Mouse (Mus musculus): ENCODE measurements at regions not wholly inside any gene's neighbourhood (a gene's known extent, or its start where the extent isn't known, plus 50 kb on each side); places are given as distances from the start of the nearest gene placed in this dataset.
"Not testable (repeated sequence)": the region's sequence is repeated elsewhere in the genome, so short reads cannot be mapped to it uniquely, and the experiment has no call there.

- no peak for DNase-seq
- intact Hi-C loops (cut with DNase I; ENCODE audit: low total_unique reads) = no loop called here
These were observed 382.5 kb downstream of the Arl6ip6 start for GRCm38 (mm10) chr2:53574007-53574406.

GRCm38 (mm10) chr2:53605829-53606228 lies 414.3 kb downstream of the Arl6ip6 start:
- no peak for DNase-seq
- intact Hi-C loops (cut with DNase I; ENCODE audit: low total_unique reads) = no loop called here

GRCm38 (mm10) chr2:53619681-53620080 lies 428.2 kb downstream of the Arl6ip6 start:
- intact Hi-C loops (cut with DNase I; ENCODE audit: low total_unique reads) = no loop called here

GRCm38 (mm10) chr2:53632816-53633474 lies 441.4 kb downstream of the Arl6ip6 start:
- DNase-seq; intact Hi-C loops (cut with DNase I; ENCODE audit: low total_unique reads): not testable (repeated sequence)

More at GRCm38 (mm10) chr2:53619681-53620080, 428.2 kb downstream of the Arl6ip6 start:
- DNase-seq = no peak

GRCm38 (mm10) chr2:53668599-53669372 lies 416.6 kb downstream of the Rprm start:
- intact Hi-C loops (cut with DNase I; ENCODE audit: low total_unique reads) = no loop called here
- no peak for DNase-seq

- intact Hi-C loops (cut with DNase I; ENCODE audit: low total_unique reads) = no loop called here
- DNase-seq = no peak
These were observed 404.9 kb downstream of the Rprm start for GRCm38 (mm10) chr2:53680350-53681011.

- intact Hi-C loops (cut with DNase I; ENCODE audit: low total_unique reads) = no loop called here
- DNase-seq = no peak
These were observed 402.8 kb downstream of the Rprm start for GRCm38 (mm10) chr2:53682599-53682998.

GRCm38 (mm10) chr2:53687281-53687680 lies 398.1 kb downstream of the Rprm start:
- no peak for DNase-seq
- intact Hi-C loops (cut with DNase I; ENCODE audit: low total_unique reads) = no loop called here

GRCm38 (mm10) chr2:53689223-53689880 lies 396.0 kb downstream of the Rprm start:
- intact Hi-C loops (cut with DNase I; ENCODE audit: low total_unique reads) = no loop called here
- no peak for DNase-seq

- no peak for DNase-seq
- intact Hi-C loops (cut with DNase I; ENCODE audit: low total_unique reads) = no loop called here
These were observed 393.7 kb downstream of the Rprm start for GRCm38 (mm10) chr2:53691580-53692118.

GRCm38 (mm10) chr2:53711213-53711612 lies 374.1 kb downstream of the Rprm start:
- intact Hi-C loops (cut with DNase I; ENCODE audit: low total_unique reads) = no loop called here
- DNase-seq = peak; percentile 6

GRCm38 (mm10) chr2:53713106-53713640 lies 372.2 kb downstream of the Rprm start:
- DNase-seq = no peak
- intact Hi-C loops (cut with DNase I; ENCODE audit: low total_unique reads) = no loop called here

- intact Hi-C loops (cut with DNase I; ENCODE audit: low total_unique reads) = no loop called here
- no peak for DNase-seq
These were observed 370.3 kb downstream of the Rprm start for GRCm38 (mm10) chr2:53715017-53715416.

GRCm38 (mm10) chr2:53723231-53723630 lies 362.1 kb downstream of the Rprm start:
- intact Hi-C loops (cut with DNase I; ENCODE audit: low total_unique reads) = no loop called here
- DNase-seq = no peak

- DNase-seq = no peak
- intact Hi-C loops (cut with DNase I; ENCODE audit: low total_unique reads) = no loop called here
These were observed 356.7 kb downstream of the Rprm start for GRCm38 (mm10) chr2:53728693-53729092.

GRCm38 (mm10) chr2:53730451-53730850 lies 354.9 kb downstream of the Rprm start:
- intact Hi-C loops (cut with DNase I; ENCODE audit: low total_unique reads) = no loop called here
- no peak for DNase-seq

- DNase-seq = no peak
- intact Hi-C loops (cut with DNase I; ENCODE audit: low total_unique reads) = no loop called here
These were observed 321.9 kb downstream of the Rprm start for GRCm38 (mm10) chr2:53763486-53763885.

- DNase-seq; intact Hi-C loops (cut with DNase I; ENCODE audit: low total_unique reads): not testable (repeated sequence)
These were observed 303.3 kb downstream of the Rprm start for GRCm38 (mm10) chr2:53782035-53782434.

GRCm38 (mm10) chr2:53788599-53788998 lies 296.8 kb downstream of the Rprm start:
- intact Hi-C loops (cut with DNase I; ENCODE audit: low total_unique reads); DNase-seq: not testable (repeated sequence)
